Mouse (Mus musculus): ENCODE measurements around the gene 4921536K21Rik. TPM values are rescaled to one million over a fixed set of nuclear protein-coding genes. Genes with fewer than 3 reads are reported as not detected.

The 4921536K21Rik gene
- polyA plus RNA-seq, 1 experiment from 2014 or later: 0.23 TPM

DNA sequence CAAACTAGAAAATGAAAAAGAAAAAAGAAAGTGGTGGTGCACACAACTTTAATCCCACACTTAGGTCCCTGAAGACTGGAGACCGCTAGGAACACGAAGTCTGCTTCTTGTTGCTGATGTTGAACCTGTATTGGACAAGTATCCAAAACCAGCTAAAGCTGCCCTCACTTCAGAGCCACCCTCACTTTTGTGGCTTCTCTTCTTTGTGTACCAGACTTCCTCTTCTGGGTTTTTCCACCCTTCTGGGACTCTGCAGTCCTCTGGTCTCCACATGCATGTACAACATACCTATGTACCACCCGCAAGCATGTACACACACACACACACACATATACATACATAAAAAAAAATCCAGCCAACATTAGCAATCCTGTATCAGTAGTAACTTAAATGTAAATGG lies 11.2 kb downstream of the 4921536K21Rik start:
- Histone ChIP-seq H3K4me3 (ENCODE audit: low read depth, low read length) (no peak overlapping the region), H3K4me2 (replicated peaks; ENCODE audit: low read depth, low read length) (no peak overlapping the region), H3K27me3 (replicated peaks; ENCODE audit: insufficient read depth, low read length) (no peaks in the 10 kb centered on the region), H3K27ac (ENCODE audit: low read length) (no peak overlapping the region), H3K36me3 (ENCODE audit: insufficient read depth, low read length) (no peaks in the 10 kb centered on the region), H3K9me3 (ENCODE audit: low read length) (no peaks in the 10 kb centered on the region), H3K9ac (replicated peaks; ENCODE audit: low read depth) (no peak overlapping the region), H3K4me1 (ENCODE audit: insufficient read depth, low read depth, low read length) (no peaks in the 10 kb centered on the region)
- DNase-seq (ENCODE audit: low spot score): no peak
- TF ChIP-seq EP300 (IDR thresholded peaks at IDR 0.05) (no peak), CTCF (IDR thresholded peaks at IDR 0.05) (no peak)
- ATAC-seq: no peak
- 84% methylated on average over 3 of the region's 3 CpGs for WGBS

DNA sequence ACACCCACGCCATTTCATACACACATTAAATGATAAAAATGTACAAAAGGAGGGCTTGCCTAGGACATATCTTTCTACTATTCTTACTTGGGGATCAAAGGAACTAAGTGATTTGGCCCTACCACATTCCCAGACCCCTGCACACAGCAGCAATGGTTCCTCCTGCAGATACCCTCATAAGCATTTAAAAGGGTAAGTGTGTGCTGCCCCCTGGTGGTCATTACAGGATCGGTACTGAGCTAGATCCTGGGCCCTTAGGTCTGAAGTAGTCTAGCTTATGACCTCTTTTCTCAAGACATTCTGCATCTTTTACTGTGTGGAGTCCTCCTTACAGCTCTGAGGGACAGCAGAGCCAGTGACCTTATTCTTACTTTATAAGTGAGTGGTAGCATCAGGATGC lies 15.1 kb downstream of the 4921536K21Rik start:
- H3K36me3 ChIP-seq (ENCODE audit: insufficient read depth, low read length): no peaks in the 10 kb centered on the region
- H3K27ac ChIP-seq (ENCODE audit: low read length): no peak overlapping the region
- ATAC-seq: 0 out of 2 replicates have a peak, but pooled peaks have one; percentile 47
- WGBS: 32% methylated on average over 2 of the region's 2 CpGs
- no peaks in the 10 kb centered on the region for H3K9me3 ChIP-seq (ENCODE audit: low read length)
- no peak overlapping the region for H3K4me2 ChIP-seq (replicated peaks; ENCODE audit: low read depth, low read length)
- DNase-seq (ENCODE audit: low spot score): peak; percentile 79
- no peaks in the 10 kb centered on the region for H3K27me3 ChIP-seq (replicated peaks; ENCODE audit: insufficient read depth, low read length)
- H3K4me1 ChIP-seq (ENCODE audit: insufficient read depth, low read depth, low read length): no peaks in the 10 kb centered on the region
- peak; percentile 94 for TF ChIP-seq CTCF (IDR thresholded peaks at IDR 0.05)
- TF ChIP-seq EP300 (IDR thresholded peaks at IDR 0.05): no peak
- H3K9ac ChIP-seq (replicated peaks; ENCODE audit: low read depth): no peak overlapping the region
- no peak overlapping the region for H3K4me3 ChIP-seq (ENCODE audit: low read depth, low read length)

DNA sequence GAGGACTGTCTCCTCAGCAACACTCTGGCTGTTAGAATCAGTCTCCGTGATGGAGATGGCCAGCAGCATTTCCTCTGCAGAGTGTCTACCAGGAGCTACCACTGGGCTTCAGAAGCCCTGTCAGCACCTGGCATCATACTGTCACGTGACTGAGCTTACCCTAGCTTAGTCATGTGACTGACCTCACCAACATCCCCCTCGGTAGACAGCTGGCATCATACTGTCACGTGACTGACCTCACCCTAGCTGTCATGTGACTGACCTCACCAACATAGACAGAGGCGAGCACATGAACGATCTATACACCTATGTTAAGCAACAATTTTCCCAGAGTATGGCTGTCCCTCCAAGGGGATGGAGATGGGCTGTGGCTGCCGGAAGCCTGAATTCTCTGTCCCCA lies 16.2 kb downstream of the 4921536K21Rik start:
- 62% methylated on average over 7 of the region's 7 CpGs for WGBS
- no peak for TF ChIP-seq CTCF (IDR thresholded peaks at IDR 0.05)
- TF ChIP-seq EP300 (IDR thresholded peaks at IDR 0.05): no peak
- ATAC-seq: no peak

DNA sequence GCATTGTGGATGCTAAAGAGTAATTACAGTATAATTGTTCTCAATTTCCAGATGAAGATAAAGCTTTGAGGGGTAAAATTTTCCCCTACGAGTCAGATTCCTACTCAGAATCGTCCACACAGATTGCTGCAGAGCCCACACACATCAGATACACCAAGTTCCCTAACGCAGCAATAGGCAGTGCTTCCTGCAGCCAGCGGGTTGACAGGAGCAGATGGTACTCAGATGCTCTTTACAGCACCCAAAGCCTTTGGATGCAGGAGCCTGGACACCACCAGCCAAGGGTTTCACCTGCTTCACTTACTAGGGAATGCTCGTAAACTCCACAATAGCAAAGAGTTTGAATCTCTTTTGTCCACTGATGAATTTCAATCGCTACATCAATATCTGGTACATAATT lies 18.5 kb downstream of the 4921536K21Rik start:
- DNase-seq (ENCODE audit: low spot score) (no peak), ATAC-seq (no peak)
- Histone ChIP-seq H3K27ac (ENCODE audit: low read length) (no peak overlapping the region), H3K4me2 (replicated peaks; ENCODE audit: low read depth, low read length) (no peak overlapping the region), H3K4me3 (ENCODE audit: low read depth, low read length) (no peak overlapping the region), H3K27me3 (replicated peaks; ENCODE audit: insufficient read depth, low read length) (no peaks in the 10 kb centered on the region), H3K9me3 (ENCODE audit: low read length) (no peaks in the 10 kb centered on the region), H3K36me3 (ENCODE audit: insufficient read depth, low read length) (no peaks in the 10 kb centered on the region), H3K4me1 (ENCODE audit: insufficient read depth, low read depth, low read length) (no peaks in the 10 kb centered on the region), H3K9ac (replicated peaks; ENCODE audit: low read depth) (no peak overlapping the region)
- 71% methylated on average over 6 of the region's 6 CpGs for WGBS
- TF ChIP-seq CTCF (IDR thresholded peaks at IDR 0.05) (no peak), EP300 (IDR thresholded peaks at IDR 0.05) (no peak)

More for the DNA sequence above, 16.2 kb downstream of the 4921536K21Rik start:
- no peaks in the 10 kb centered on the region for H3K36me3 ChIP-seq (ENCODE audit: insufficient read depth, low read length)
- no peak overlapping the region for H3K4me3 ChIP-seq (ENCODE audit: low read depth, low read length)
- no peaks in the 10 kb centered on the region for H3K27me3 ChIP-seq (replicated peaks; ENCODE audit: insufficient read depth, low read length)
- DNase-seq (ENCODE audit: low spot score): no peak
- H3K9ac ChIP-seq (replicated peaks; ENCODE audit: low read depth): no peak overlapping the region
- H3K9me3 ChIP-seq (ENCODE audit: low read length): no peaks in the 10 kb centered on the region
- H3K4me1 ChIP-seq (ENCODE audit: insufficient read depth, low read depth, low read length): no peaks in the 10 kb centered on the region
- no peak overlapping the region for H3K27ac ChIP-seq (ENCODE audit: low read length)
- no peak overlapping the region for H3K4me2 ChIP-seq (replicated peaks; ENCODE audit: low read depth, low read length)

DNA sequence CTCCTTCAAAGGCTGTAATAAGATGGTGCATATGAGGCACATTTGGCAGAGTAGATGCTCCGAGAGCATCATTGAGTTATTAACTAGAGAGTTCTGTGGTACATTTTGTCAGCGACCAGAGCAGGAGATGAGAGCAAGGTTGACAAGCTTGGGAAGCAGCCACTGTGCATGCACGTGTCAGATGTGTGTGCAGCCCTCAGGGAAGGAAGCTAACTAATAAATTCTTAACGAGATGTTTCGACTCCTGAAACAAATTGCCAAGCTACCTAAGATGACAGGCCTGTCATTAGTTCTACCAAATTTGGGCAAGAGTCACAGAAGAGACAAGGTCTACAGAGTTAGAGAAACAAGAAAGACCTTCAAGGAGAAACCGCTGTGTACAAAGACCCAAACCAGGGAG lies 30.6 kb downstream of the 4921536K21Rik start:
- ATAC-seq (no peak), DNase-seq (ENCODE audit: low spot score) (no peak)
- Histone ChIP-seq H3K4me2 (replicated peaks; ENCODE audit: low read depth, low read length) (peak overlapping the region; percentile 70; the same call in 1 of the 2 replicates), H3K9ac (replicated peaks; ENCODE audit: low read depth) (no peak overlapping the region), H3K4me3 (ENCODE audit: low read depth, low read length) (no peak overlapping the region), H3K27ac (ENCODE audit: low read length) (no peak overlapping the region), H3K4me1 (ENCODE audit: insufficient read depth, low read depth, low read length) (no peaks in the 10 kb centered on the region), H3K36me3 (ENCODE audit: insufficient read depth, low read length) (no peaks in the 10 kb centered on the region), H3K27me3 (replicated peaks; ENCODE audit: insufficient read depth, low read length) (no peaks in the 10 kb centered on the region; the same call in 1 of the 2 replicates), H3K9me3 (ENCODE audit: low read length) (no peaks in the 10 kb centered on the region)
- 30% methylated on average over 6 of the region's 6 CpGs for WGBS
- TF ChIP-seq EP300 (IDR thresholded peaks at IDR 0.05) (no peak), CTCF (IDR thresholded peaks at IDR 0.05) (no peak)

DNA sequence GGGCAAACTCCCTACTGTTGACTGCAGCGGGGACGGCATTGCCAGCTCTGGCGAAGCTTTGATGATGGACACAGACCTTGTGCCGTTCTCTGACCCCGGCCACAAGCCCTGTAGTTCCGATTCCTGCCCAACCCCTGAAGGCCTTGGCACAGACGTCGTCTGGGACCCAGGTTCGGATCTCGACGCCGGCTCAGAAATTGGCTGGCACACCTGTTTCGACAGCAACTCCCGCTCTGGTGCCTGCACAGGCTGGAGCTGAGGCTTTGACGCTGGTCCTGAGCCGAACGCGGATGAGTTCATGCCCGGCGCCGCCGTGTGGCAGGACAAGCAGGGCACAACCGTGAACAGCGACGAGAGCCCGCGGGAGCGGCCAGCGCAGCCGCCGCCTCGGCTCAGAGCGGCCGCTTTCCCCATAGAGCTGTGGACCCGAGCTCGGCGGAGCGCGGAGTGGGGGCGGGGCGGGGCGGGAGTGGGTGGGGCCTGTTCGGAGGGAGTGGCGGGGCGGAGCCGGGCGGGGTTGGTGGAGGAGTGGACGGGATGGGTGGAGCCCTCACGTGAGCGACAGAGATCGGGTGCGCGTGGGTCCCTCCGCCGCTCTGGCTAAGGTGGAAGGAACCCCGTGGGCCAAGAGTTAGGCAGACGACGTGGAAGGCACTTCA lies 31.3 kb downstream of the 4921536K21Rik start, which contains the start of gene Osbp2:
Gene Osbp2, minus strand, starts transcription at position 450 of the 659 bp plus-strand sequence.
- Histone ChIP-seq H3K27ac (ENCODE audit: low read length) (no peak within 1 kb of the TSS), H3K27me3 (replicated peaks; ENCODE audit: insufficient read depth, low read length) (no peaks in the 10 kb centered on the region; the same call in 1 of the 2 replicates), H3K4me2 (replicated peaks; ENCODE audit: low read depth, low read length) (peak within 1 kb of the TSS; percentile 70), H3K4me3 (ENCODE audit: low read depth, low read length) (peak within 1 kb of the TSS; percentile 30), H3K9me3 (ENCODE audit: low read length) (no peaks in the 10 kb centered on the region), H3K9ac (replicated peaks; ENCODE audit: low read depth) (no peak within 1 kb of the TSS; the same call in 1 of the 2 replicates), H3K4me1 (ENCODE audit: insufficient read depth, low read depth, low read length) (no peaks in the 10 kb centered on the region), H3K36me3 (ENCODE audit: insufficient read depth, low read length) (no peaks in the 10 kb centered on the region)
- DNase-seq (ENCODE audit: low spot score): peak; percentile 85
- 5% methylated on average over 45 of the region's 58 CpGs for WGBS
- ATAC-seq: peak; percentile 97
- TF ChIP-seq EP300 (IDR thresholded peaks at IDR 0.05) (no peak), CTCF (IDR thresholded peaks at IDR 0.05) (peak; percentile 65)
